Mouse (Mus musculus) embryonic facial prominence, embryonic 10.5 days (tissue): ENCODE results near the gene H6pd. TPM values are rescaled to one million over a fixed set of nuclear protein-coding genes. Genes with fewer than 3 reads are reported as not detected.

Source experiments
- polyA plus RNA-seq: library from polyadenylated mRNA; unstranded; fragments of >200 nt; fragmentation: Nextera tagmentation; extraction: Ambion mirVana; gene quantifications from 2 replicates; pipeline ENCODE4 v1.2.1, GENCODE M21; 2016

H6pd gene
- polyA plus RNA-seq, 1 experiment from 2014 or later: 5.3 TPM

Other genes with a start within 250 kb of the H6pd start
- gene Slc25a33, start 234.7 kb downstream of the H6pd start, polyA plus RNA-seq: 17.6 and 18.7 TPM in 2 replicates
- gene Spsb1, start 54.0 kb downstream of the H6pd start, polyA plus RNA-seq: 16.7 and 21.4 TPM in 2 replicates
- 0.49 and 0.55 TPM in 2 replicates for gene Gpr157, start 78.3 kb upstream of the H6pd start, polyA plus RNA-seq
- gene Slc2a5, start 110.3 kb upstream of the H6pd start, polyA plus RNA-seq: 1.4 and 1.7 TPM in 2 replicates
- not detected in 2 replicates for gene Slc2a7, start 139.9 kb upstream of the H6pd start, polyA plus RNA-seq
- 0.27 TPM in 1 of 2 replicates, not detected in the other for gene Car6, start 192.3 kb upstream of the H6pd start, polyA plus RNA-seq
- 3,458 and 4,025 TPM in 2 replicates for gene Eno1, start 227.7 kb upstream of the H6pd start, polyA plus RNA-seq